Mouse (Mus musculus) urinary bladder, postnatal 25 days (tissue): ENCODE results near the gene Bnc1.
A peak's percentile ranks its signal among the peaks of the same experiment; 100 is the strongest.

Experiments used
- DNase-seq: peaks from one replicate; pipeline ENCODE4 v3.0.0; 2022; ENCODE audit warnings: low spot score

Gene Bnc1

GRCm38 (mm10) chr7:81973939-81974338 lies 18.2 kb downstream of the Bnc1 start:
- DNase-seq, result no peak

GRCm38 (mm10) chr7:81973339-81973738 lies 18.8 kb downstream of the Bnc1 start:
- no peak for DNase-seq

GRCm38 (mm10) chr7:81968975-81969374 lies 23.1 kb downstream of the Bnc1 start:
- no peak for DNase-seq

- no peak for DNase-seq
Observed at GRCm38 (mm10) chr7:81968451-81968850, 23.6 kb downstream of the Bnc1 start.

GRCm38 (mm10) chr7:81966195-81966594 lies 25.9 kb downstream of the Bnc1 start:
- no peak for DNase-seq

GRCm38 (mm10) chr7:81959704-81960103 lies 32.4 kb downstream of the Bnc1 start:
- peak; percentile 17 for DNase-seq

GRCm38 (mm10) chr7:81954208-81954846 lies 37.8 kb downstream of the Bnc1 start:
- DNase-seq, result no peak

GRCm38 (mm10) chr7:81950499-81950898 lies 41.6 kb downstream of the Bnc1 start:
- DNase-seq, result no peak

- DNase-seq, result no peak
Observed at GRCm38 (mm10) chr7:81945398-81945797, 46.7 kb downstream of the Bnc1 start.

GRCm38 (mm10) chr7:81934806-81935205 lies 57.3 kb downstream of the Bnc1 start:
- no peak for DNase-seq

- peak; percentile 63 for DNase-seq
Observed at GRCm38 (mm10) chr7:81934267-81934745, 57.8 kb downstream of the Bnc1 start, which contains the start of gene Hdgfl3. Gene Hdgfl3 (minus strand): TSS chr7:81934473.

GRCm38 (mm10) chr7:81933601-81934266 lies 58.4 kb downstream of the Bnc1 start:
- peak; percentile 31 for DNase-seq

- DNase-seq, result no peak
Observed at GRCm38 (mm10) chr7:81933061-81933600, 59.0 kb downstream of the Bnc1 start.

- DNase-seq, result no peak
Observed at GRCm38 (mm10) chr7:81932521-81933045, 59.5 kb downstream of the Bnc1 start.

- DNase-seq, result no peak
Observed at GRCm38 (mm10) chr7:81928998-81929397, 63.1 kb downstream of the Bnc1 start.

GRCm38 (mm10) chr7:81921379-81921952 lies 70.6 kb downstream of the Bnc1 start:
- DNase-seq, result no peak

GRCm38 (mm10) chr7:81920314-81920713 lies 71.8 kb downstream of the Bnc1 start:
- no peak for DNase-seq

- DNase-seq, result no peak
Observed at GRCm38 (mm10) chr7:81918316-81918715, 73.8 kb downstream of the Bnc1 start.
